Mouse (Mus musculus) erythroblast, embryonic 14.5 days (primary cell): ENCODE results near the gene Psmg3.

Source experiments
- GATA1 ChIP-seq: IDR thresholded peaks from 2 replicates; pipeline ENCODE4 v1.6.1; 2012; ENCODE audit warnings: low read length, inconsistent platforms, mixed read lengths
- TAL1 ChIP-seq: IDR thresholded peaks from 3 replicates; pipeline ENCODE4 v1.6.1; 2012; ENCODE audit warnings: low read length, inconsistent platforms, mixed read lengths

- no peak for TF ChIP-seq GATA1
- TF ChIP-seq TAL1, result no peak
Measured at GRCm38 (mm10) chr5:139829384-139829783, 2.7 kb upstream of the Psmg3 start.
